Mouse (Mus musculus): ENCODE data around the gene Gp1ba. TPM values are rescaled to one million over a fixed set of nuclear protein-coding genes. Genes with fewer than 3 reads are reported as not detected.
A peak's percentile ranks its signal among the peaks of the same experiment; 100 is the strongest.

The Gp1ba gene
- total RNA-seq, 2 experiments from 2014 or later: 0.85 to 10.4 TPM

DNA sequence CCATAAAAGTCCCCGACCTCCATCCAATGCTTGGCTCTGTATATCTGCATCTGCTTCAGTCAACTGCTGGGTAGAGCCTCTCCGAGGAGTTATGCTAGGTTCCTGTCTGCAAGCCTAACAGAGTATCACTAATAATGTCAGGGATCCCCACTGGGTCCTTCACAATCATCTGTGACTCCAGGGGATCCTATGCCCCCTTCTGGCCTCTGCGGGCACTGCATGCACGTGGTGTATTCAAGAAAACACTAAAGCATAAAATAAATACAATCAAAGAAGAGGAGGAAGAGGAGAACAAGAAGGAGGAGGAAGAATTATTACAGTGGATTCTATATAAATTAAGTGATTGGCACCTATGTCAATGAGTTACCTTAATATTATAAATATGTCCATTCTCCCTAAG, 13.4 kb upstream of the Gp1ba start:
- ATAC-seq (replicated peaks; ENCODE audit: low FRiP score, low TSS enrichment, poor library complexity, severe bottlenecking): no peak

DNA sequence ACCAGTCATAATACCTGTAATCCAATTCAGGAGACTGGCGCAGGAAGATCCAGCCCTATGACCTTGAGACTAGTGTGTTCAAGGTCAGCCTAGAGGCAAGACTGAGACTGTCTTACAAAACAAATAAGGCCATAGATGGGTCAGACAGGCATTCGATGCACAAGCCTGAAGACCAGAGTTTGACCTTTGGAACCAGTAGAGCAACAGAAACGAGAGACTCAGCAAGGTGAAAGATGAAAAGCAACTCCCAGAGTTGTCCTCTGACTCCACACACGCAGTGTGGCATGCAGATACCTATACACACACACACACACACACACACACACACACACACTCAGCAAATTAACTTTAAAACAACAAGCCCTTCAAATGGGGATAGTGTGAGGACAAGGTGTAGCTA, 12.0 kb upstream of the Gp1ba start:
- ATAC-seq (replicated peaks; ENCODE audit: low FRiP score, low TSS enrichment, poor library complexity, severe bottlenecking): no peak

DNA sequence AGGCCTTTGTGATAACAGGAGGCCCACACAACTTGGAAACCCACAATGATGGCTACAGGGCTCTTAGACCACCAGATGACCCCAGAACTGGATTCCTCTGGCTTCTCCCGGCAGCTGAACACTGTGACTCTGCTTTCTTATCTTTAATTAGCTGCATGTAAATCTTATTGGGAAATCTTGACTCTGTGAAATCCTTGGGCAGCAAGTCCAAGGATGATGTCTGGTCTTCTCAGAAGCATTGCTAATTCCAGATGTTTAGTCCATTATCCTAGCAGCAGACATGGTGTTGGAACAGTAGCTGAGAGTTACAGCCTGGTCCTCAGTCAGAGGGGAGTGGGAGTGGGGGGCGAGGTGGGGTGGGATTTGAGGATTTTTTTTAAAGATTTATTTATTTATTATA, 10.5 kb upstream of the Gp1ba start:
- ATAC-seq (replicated peaks; ENCODE audit: low FRiP score, low TSS enrichment, poor library complexity, severe bottlenecking): no peak

DNA sequence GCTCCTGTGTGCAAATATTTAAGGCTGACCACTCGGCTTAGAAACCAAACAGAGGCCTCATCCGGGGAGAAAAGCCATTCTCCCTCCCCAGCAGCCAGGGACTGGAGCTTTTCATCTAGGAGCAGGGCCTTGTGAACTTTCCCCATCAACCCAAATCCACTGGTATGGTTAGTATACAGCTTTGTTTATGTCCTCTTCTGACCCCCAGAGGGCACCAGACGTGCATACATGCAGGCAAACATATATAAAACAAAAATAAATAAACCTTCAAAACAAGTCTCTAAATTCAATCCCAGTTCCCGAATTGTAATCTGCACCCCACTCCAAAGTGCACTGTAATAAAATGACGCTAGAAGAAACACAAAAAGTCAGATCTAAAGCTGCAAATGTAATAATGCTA, 9.4 kb upstream of the Gp1ba start:
- 0 out of 2 replicates have a peak, but pooled peaks have one; percentile 56 for ATAC-seq (replicated peaks; ENCODE audit: low FRiP score, low TSS enrichment, poor library complexity, severe bottlenecking)

DNA sequence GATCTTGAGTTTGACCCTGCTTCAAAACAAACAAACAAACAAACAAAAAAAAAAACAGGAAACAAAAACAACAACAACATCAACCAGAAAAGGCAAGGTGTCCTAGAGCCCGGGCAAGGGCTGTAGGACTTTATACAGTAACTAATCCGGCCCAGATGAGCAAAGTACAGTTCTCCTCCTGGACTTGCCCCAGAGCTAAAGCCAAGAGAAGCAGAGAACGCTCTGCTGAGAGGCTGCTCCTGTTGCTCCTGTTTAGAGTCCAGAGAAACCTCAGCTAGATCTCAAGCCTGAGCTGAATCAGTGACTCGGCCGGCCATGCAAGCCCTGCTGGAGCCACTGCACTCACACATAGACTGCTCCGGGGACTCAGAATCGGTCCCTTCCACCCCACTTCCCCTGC, 8.8 kb upstream of the Gp1ba start:
- ATAC-seq (replicated peaks; ENCODE audit: low FRiP score, low TSS enrichment, poor library complexity, severe bottlenecking): 0 out of 2 replicates have a peak, but pooled peaks have one; percentile 46

DNA sequence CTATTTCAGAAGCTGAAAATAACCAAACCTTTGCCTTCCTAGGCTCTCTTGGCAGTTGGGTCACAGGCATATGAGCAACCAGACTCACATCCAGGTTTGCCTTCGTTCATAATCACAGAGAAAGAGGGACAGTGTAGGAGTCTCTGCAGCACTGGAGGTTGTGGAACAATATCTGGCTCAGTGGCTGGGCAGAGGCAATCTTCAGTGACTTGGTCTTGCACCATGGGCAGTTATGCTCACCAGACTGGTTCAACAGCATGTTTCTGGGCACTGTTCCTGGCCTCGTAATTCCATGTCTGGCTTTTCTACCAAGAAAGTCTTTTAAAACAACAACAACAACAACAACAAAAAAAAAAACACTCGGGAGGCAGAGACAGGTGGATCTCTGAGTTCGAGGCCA, 3.3 kb upstream of the Gp1ba start:
- no peak for ATAC-seq (replicated peaks; ENCODE audit: low FRiP score, low TSS enrichment, poor library complexity, severe bottlenecking)

DNA sequence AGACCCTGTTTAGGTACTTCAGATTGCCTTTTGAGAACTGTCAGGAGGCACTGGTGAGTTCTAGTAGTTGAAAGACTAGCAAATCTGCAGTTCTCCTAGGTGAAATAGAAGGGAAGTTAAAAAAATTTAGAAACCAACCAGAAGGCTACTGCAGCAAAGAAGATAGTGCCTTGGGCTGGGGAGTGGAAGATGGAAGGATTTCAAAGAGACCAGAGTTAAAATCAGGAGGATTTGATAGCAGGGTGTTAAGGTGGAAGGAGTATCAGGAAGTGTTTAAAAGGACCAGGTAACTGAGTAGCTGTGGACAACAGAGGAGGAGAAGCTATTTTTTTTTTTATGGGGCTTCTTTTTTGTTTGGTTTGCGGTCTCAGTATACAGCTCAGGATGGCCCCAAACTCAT, 1.2 kb upstream of the Gp1ba start:
- no peak for ATAC-seq (replicated peaks; ENCODE audit: low FRiP score, low TSS enrichment, poor library complexity, severe bottlenecking)

DNA sequence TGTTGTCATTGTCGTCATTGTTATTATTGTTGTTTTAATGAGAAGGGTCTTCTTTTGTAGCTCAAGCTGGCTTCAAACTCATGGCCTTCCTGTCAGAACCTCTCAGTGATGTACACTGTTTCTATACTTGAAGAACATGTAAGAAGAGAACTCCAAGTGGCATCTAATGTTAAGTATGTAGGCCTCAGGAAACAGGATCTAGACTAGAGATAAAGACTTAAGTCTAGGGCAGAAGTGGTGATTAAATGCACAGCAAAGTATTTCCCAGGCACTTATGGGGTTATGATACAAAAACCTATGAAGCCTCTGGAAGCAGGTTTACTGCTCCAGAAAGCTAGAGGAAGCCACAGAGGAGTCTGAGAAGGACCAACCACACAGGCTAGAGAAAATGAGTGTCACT, 629 bp upstream of the Gp1ba start:
- ATAC-seq (replicated peaks; ENCODE audit: low FRiP score, low TSS enrichment, poor library complexity, severe bottlenecking): 0 out of 2 replicates have a peak, but pooled peaks have one; percentile 17

DNA sequence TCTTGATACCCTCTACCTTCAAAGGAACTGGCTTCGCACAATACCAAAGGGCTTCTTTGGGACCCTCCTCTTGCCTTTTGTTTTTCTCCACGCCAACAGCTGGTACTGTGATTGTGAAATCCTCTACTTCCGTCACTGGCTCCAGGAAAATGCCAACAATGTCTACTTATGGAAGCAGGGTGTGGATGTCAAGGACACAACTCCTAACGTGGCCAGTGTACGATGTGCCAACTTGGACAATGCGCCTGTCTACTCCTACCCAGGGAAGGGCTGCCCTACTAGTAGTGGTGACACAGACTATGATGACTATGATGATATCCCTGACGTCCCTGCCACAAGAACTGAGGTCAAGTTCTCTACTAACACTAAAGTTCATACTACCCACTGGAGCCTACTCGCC, 1.1 kb downstream of the Gp1ba start:
- no peak for ATAC-seq (replicated peaks; ENCODE audit: low FRiP score, low TSS enrichment, poor library complexity, severe bottlenecking)

DNA sequence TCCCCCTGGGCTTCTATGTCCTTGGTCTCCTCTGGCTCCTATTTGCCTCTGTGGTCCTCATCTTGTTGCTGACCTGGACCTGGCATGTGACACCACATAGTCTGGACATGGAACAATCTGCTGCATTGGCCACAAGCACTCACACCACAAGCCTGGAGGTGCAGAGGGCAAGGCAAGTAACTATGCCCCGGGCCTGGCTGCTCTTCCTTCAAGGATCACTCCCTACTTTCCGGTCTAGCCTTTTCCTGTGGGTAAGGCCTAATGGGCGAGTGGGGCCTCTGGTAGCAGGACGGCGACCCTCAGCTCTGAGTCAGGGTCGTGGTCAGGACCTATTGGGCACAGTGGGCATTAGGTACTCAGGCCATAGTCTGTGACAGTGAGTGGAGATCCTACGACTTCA, 2.3 kb downstream of the Gp1ba start:
- no peak for ATAC-seq (replicated peaks; ENCODE audit: low FRiP score, low TSS enrichment, poor library complexity, severe bottlenecking)

DNA sequence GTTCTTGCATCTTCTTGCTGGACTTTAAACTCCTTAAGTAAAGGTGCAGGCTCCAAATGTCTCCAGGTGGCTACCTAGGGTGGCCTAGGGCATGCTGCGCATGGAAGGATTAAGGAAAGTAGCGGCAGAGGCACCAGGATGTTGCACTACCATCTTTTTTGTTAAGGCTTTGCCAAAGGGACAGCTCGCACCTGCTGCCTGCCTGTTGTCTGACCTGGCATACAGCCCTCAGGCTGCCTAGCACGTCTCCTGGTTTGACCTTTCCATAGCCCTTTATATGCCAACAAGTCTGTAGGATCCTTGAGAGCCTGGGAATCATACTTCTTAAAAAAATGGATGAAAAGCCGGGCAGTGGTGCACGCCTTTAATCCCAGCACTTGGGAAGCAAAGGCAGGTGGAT, 4.1 kb downstream of the Gp1ba start:
- ATAC-seq (replicated peaks; ENCODE audit: low FRiP score, low TSS enrichment, poor library complexity, severe bottlenecking): no peak

DNA sequence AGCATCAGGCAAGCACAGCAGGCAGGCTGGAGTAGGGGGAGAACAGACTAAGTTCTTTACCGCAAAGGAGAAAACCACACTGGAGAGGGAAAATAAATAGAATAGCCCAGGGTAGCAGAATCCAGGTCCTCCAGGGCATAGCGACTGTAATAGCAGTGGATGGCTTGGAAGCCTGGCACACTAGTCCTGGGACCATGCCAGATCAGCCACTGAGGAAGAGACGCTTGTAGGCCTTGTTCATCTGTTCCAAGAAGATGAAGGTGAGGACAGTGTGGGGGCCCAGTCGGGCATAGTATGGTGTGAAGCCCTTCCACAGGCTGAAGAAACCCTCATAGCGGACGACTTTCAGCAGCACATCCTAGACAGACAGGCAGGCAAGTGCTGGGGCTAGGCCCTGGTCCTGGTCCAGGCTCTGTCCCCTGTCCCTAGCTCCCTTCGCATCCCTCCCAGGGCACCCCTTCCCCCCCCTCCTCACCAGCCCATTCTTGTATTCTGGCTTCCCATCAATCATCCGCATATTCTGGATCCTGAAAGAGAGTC, 5.7 kb downstream of the Gp1ba start:
- ATAC-seq (replicated peaks; ENCODE audit: low FRiP score, low TSS enrichment, poor library complexity, severe bottlenecking): no peak

DNA sequence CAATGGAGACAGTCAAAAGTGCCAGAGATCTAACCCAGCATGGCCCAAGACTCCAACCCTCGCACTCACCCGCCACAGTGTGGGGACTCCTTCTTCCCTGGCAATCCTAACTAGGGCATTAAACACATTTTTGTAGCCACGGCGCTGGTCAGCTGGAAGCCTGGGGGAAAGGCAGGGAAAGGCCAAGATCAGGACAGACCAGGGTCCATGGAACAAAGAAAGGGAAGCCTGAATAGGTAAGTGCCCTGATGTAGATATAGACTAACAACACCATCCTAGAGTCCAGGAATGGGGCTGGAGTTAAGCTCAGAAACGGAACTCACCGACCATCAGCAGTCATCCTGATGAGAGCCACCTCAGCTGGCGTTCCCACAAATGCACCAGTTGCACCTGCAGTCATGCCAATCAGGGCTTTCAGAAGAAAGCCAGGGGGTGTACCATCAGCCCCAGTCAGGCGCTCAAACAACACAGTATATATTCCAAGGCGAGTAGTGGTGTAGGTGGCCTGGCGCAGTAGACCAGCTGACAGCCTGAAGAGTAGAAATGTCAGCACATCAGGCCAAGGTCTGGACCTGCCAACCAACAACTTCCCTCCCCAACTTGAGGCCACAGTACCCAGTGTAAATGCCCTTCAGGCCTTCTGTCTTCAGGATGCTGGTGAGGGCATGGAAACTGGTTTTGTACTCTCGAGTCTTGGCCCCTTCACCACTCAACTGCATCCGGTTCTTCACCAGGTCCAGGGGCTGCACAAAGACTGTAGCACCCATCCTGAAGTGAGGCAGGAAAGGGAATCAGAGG, 6.7 kb downstream of the Gp1ba start:
- no peak for ATAC-seq (replicated peaks; ENCODE audit: low FRiP score, low TSS enrichment, poor library complexity, severe bottlenecking)

DNA sequence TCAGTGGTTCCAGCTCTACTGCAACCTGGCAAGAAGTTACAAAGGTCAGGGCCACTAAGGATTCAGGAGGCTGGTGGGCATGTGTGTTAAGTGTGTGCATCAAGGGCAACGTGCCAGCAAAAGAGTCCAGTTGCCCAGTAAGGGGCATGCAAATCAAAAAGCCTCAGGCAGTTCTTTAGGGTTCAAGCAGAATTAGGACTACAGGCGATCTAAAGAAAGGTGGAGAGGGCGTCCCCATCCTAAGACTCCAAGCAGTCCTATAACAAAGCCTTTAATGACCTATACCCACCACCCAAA, 7.3 kb downstream of the Gp1ba start:
- ATAC-seq (replicated peaks; ENCODE audit: low FRiP score, low TSS enrichment, poor library complexity, severe bottlenecking): no peak

DNA sequence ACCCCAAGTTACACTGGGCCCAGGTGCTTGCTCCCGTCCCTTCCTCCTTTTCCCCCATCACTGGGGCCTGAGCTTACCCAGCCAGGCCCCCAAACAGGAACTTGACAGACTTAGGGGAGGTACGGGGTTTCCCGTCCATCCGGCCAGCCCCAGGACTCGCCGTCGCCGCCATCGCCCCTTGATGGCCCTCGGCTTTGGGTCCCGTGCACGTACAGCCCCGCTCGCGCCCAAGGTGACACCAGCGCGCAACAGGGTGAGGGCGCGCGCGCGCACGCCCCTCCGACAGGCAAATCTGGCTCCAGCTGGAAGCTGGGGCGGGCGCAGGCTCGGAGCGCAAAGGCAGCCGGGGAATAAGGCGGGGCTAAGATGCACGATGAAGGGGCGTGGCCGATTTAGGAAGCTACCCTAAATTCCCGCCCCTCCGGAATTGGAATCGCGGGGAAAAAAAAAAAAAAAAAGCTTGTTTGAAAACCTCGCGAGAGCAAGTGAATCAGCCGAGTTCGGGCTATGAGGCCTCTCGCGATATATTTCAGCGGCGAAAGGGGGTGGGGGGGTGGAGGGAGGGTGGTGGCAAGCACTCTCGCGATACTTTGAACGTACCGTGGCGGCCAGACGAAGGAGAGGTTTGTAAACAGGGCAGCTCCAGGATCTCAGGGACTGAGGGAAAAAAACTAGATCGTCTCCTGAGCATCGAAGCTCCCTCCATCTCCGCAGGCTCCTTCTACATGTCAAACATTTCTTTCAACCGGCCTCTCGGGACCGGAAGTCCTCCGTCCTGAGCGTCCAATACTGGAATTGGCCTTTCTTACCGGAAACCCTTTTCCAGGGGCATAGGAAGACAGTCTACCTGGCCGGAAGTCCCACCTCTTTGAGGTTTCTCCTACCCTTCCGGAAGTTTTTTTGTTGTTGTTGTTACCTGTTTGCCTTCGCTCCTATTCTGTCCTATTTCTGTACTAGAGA, 8.0 kb downstream of the Gp1ba start, which contains the start of the genes Rnf167 and Slc25a11:
Rnf167 (plus strand) TSS at position 545 of the 960 bp plus-strand sequence.
Slc25a11 (minus strand) TSS at position 789 of the 960 bp plus-strand sequence.
- ATAC-seq (replicated peaks; ENCODE audit: low FRiP score, low TSS enrichment, poor library complexity, severe bottlenecking): peak; percentile 72

DNA sequence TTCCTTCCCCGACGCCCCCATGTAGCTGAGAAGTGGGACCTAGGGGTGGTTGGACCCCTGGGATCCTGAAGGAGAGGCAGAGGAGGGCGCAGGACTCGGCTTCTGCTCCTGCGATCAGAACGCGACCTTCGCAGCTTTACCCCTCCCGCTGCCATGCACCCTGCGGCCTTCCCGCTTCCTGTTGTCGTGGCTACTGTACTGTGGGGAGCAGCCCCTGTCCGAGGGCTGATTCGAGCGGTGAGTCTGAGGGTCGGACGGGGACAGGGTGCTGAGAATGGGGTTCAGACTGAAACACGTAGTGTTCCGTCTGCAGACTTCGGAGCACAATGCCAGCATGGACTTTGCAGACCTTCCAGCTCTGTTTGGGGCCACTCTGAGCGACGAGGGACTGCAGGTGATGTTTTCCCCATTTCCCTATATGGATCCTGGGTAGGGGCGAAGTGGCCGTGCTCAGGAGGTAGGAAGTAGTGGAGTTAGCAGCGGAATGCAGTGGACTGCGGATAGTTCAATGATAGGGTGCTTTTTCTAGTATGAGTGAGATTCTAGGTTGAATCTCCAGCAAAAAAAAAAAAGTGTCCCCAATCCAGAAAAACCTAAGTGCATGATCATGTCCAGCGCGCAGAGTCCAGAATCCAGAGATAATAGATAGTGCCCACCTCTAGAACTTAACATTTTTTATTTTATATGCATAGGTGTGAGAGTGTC, 8.9 kb downstream of the Gp1ba start:
- ATAC-seq (replicated peaks; ENCODE audit: low FRiP score, low TSS enrichment, poor library complexity, severe bottlenecking): peak; percentile 10; the same call in 1 of the 2 replicates

DNA sequence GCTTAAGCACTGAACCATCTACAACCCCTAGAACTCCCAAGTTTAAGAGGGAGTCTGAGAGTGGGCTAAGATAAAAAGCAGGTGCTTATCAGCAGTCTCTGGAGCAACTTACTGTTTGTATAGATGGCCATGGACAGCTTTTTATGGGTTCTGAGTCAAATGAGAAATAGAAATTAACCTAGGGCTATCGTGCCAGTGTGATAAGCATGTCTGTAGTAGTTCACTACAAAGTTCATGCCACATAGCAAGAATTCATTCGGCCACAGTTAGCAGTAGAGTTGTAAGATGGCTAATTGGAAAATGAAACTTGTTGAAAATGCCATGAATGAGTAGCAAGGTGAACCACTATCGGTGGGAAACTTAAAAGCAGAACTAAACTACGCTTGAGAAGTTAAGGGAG, 9.6 kb downstream of the Gp1ba start:
- ATAC-seq (replicated peaks; ENCODE audit: low FRiP score, low TSS enrichment, poor library complexity, severe bottlenecking): peak; percentile 13

DNA sequence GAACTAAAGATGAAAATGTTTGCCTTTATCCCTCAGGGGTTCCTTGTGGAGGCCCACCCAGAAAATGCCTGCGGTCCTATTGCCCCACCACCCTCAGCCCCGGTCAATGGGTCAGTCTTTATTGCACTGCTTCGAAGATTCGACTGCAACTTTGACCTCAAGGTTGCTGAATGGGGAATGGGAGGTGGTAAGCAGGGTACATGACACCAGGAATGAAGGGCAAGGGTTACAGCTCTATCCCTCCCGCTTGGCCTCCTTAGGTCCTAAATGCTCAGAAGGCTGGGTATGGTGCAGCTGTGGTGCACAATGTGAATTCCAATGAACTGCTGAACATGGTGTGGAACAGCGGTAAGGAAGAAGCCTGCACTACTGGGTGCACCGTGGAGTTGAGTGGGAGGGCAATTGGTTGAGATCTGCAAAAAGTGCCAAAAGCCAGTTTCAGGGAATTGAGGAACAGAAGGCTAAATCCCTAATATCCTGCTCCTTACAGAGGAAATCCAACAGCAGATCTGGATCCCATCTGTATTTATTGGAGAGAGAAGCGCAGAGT, 10.3 kb downstream of the Gp1ba start:
- no peak for ATAC-seq (replicated peaks; ENCODE audit: low FRiP score, low TSS enrichment, poor library complexity, severe bottlenecking)

Measured in megakaryocyte-erythroid progenitor cell, adult 5-6 weeks (primary cell).